Mouse (Mus musculus): ENCODE results near the gene Efcab8. TPM values are rescaled to one million over a fixed set of nuclear protein-coding genes. Genes with fewer than 3 reads are reported as not detected.

Gene Efcab8
- polyA plus RNA-seq (2015; fragmentation: Nextera tagmentation; extraction: Ambion mirVana) = 0.12 and 0.25 TPM in 2 replicates

DNA sequence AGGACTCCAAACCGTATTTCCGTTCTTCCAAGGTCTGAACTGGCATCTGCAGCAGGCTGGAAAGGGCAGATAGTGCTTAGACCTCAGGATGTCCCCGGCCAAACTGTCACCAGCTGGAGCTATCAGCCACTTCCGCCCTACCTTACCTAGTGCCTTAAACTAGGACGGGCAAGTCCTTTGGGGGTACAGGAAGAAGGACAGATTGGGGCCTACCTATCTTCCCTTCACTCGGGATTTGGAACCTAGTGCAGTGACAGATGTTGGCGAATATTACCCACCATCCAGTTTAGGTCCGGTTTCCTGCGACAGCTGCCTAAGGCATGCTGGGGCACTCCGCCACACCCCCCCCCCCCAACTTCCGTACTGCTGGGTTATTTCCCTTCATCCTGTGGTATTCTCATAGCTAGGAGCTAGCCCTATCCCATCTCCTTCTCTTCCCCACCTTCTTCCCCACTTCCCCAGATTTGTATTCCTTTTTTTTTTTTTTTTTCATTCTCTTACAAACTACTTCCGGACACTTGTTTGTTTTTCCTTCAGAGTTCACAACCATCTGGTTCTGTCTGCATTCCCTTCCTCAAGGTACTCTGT is at the start of gene Efcab8:
Gene Efcab8, plus strand, starts transcription at position 538 of the 588 bp plus-strand sequence.

DNA sequence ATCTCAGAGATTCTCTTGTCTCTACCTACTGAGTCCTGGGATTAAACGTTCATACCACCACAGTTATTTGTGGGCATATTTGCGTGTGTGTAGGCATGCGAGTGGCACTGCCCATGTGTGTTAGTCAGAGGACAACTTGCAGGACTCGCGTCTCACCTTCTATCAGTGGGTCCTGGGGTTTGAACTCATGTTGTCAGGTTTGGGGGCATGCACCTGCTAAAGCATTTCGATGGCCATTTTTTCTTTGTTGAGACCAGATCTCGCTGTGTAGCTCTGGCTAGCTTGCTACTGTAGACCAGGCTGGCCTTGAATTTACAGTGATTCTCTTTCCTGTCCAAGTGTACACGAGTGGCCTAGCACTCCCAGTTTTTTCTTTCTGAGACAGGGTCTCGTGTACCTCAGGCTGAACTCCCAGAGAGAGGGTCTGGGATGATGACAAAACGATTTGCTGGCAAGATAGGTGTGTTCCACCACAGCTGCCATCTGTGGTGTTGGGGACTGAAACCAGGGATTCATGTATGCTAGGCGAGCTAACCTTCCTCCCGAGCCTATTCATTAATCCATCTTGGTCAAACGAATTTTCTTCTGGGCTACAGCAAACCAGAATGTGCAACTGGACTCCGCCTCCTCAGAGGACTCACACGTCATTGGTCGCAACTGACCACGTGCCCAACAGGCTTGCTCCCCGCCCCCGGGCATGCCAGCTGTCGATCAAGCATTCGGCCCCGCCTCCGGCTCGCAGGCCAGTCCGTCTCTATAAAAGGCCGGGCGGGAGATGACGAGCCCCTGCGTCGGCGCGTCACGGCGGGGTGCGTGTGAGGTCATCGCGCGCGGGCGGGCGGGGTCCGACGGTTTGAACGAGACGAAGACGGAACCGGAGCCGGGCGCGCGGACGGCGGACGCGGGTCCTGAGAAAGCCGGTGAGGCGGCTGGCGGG is 39.0 kb upstream of the Efcab8 start, which contains the start of gene Mapre1:
Gene Mapre1, plus strand, starts transcription at position 775 of the 937 bp plus-strand sequence.

DNA sequence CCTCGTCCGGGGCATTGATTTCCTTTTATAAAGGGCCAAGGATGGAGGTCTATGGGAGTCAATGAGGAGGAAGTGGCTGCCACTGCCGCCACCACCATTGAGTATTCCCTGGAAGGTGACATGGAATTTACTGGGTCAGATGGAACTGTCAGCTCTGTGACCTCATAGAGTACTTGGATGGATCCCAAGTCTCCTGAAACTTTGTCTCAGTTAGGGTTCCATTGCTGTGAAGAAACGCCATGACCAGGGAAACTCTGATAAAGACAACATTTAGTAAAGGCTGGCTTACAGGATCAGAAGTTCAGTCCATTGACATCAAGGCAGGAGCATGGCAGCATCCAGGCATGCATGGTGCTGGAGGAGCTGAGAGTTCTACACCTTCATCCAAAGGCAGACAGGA is 91.3 kb downstream of the Efcab8 start, which contains the start of gene Sun5:
Gene Sun5, minus strand, starts transcription at position 101 of the 400 bp plus-strand sequence.

DNA sequence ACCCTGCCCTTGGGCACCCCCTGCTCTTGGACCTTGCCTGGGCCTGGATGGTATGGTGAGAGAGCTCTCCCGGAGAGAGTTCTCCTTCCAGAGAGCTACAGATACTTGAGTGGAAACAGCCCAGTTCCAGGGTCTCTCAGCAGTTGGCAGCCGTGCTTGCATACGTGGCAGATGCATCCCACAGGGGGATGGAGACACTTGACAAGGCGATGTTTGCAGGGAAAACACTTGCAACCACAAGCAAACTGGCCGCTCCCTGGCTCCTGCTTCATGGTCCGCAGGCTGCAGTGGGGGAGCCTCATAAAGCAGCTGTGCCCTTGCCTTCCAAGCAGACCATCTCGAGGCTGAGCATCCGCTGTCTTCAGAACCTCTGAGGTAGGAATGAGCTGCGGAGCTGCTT is 95.0 kb downstream of the Efcab8 start, which contains the start of gene Bpifb2:
Gene Bpifb2, plus strand, starts transcription at position 301 of the 400 bp plus-strand sequence.

Other genes starting within 250 kb of the Efcab8 start
- gene Nol4l, start 250.0 kb upstream of the Efcab8 start, polyA plus RNA-seq (2015; fragmentation: Nextera tagmentation; extraction: Ambion mirVana) = 5.2 TPM in 2 replicates
- gene Commd7, start 147.2 kb upstream of the Efcab8 start, polyA plus RNA-seq (2015; fragmentation: Nextera tagmentation; extraction: Ambion mirVana) = 42.7 and 49.4 TPM in 2 replicates
- 7.1 and 10.0 TPM in 2 replicates for gene Dnmt3b, start 130.5 kb upstream of the Efcab8 start, polyA plus RNA-seq (2015; fragmentation: Nextera tagmentation; extraction: Ambion mirVana)
- gene Dnmt3c, start 83.3 kb upstream of the Efcab8 start, polyA plus RNA-seq (2015; fragmentation: Nextera tagmentation; extraction: Ambion mirVana) = 1.2 and 1.4 TPM in 2 replicates
- 149 and 160 TPM in 2 replicates for gene Mapre1, start 38.7 kb upstream of the Efcab8 start, polyA plus RNA-seq (2015; fragmentation: Nextera tagmentation; extraction: Ambion mirVana)
- gene Sun5, start 91.2 kb downstream of the Efcab8 start, polyA plus RNA-seq (2015; fragmentation: Nextera tagmentation; extraction: Ambion mirVana) = not detected in 2 replicates
- not detected in 2 replicates for gene Bpifb2, start 95.1 kb downstream of the Efcab8 start, polyA plus RNA-seq (2015; fragmentation: Nextera tagmentation; extraction: Ambion mirVana)
- gene Bpifb6, start 120.5 kb downstream of the Efcab8 start, polyA plus RNA-seq (2015; fragmentation: Nextera tagmentation; extraction: Ambion mirVana) = not detected in 2 replicates
- gene Bpifb3, start 138.3 kb downstream of the Efcab8 start, polyA plus RNA-seq (2015; fragmentation: Nextera tagmentation; extraction: Ambion mirVana) = 0.12 TPM in 1 of 2 replicates, not detected in the other
- gene Bpifb4, start 158.3 kb downstream of the Efcab8 start, polyA plus RNA-seq (2015; fragmentation: Nextera tagmentation; extraction: Ambion mirVana) = not detected in 2 replicates
- gene Bpifa6, start 195.0 kb downstream of the Efcab8 start, polyA plus RNA-seq (2015; fragmentation: Nextera tagmentation; extraction: Ambion mirVana) = not detected in 2 replicates
- not detected in 2 replicates for gene Bpifa2, start 228.3 kb downstream of the Efcab8 start, polyA plus RNA-seq (2015; fragmentation: Nextera tagmentation; extraction: Ambion mirVana)

Data from spleen, postnatal 0 days (tissue).